Mouse (Mus musculus) liver, embryonic 16.5 days (tissue): ENCODE results near the gene Ppp5c. TPM values are rescaled to one million over a fixed set of nuclear protein-coding genes. Genes with fewer than 3 reads are reported as not detected.
"Not testable (repeated sequence)": the region's sequence is repeated elsewhere in the genome, so short reads cannot be mapped to it uniquely, and the experiment has no call there.

Experiments
- ATAC-seq: fragments of 200-750 bp; cut with Nextera tagmentation; 2 replicates; pipeline ENCODE4 v1.8.0; 2017; ENCODE audit warnings: low read depth, mild to moderate bottlenecking, moderate number of reproducible peaks, moderate library complexity
- H3K27ac ChIP-seq: fragments of 300-500 bp; sonication (generic); 2 replicates; pipeline ENCODE4 v1.5.1; 2014; ENCODE audit warnings: mild to moderate bottlenecking, low read length
- H3K27me3 ChIP-seq: fragments of 300-500 bp; sonication (generic); 2 replicates; pipeline ENCODE4 v1.6.1; 2014; ENCODE audit warnings: low read depth, low read length, mixed read lengths; ENCODE audit not compliant: control insufficient read depth, insufficient read depth
- H3K36me3 ChIP-seq: fragments of 300-500 bp; sonication (generic); 2 replicates; pipeline ENCODE4 v1.6.1; 2014; ENCODE audit warnings: mild to moderate bottlenecking; ENCODE audit not compliant: control insufficient read depth, insufficient read depth
- H3K4me1 ChIP-seq: fragments of 300-500 bp; sonication (generic); 2 replicates; pipeline ENCODE4 v1.6.1; 2014; ENCODE audit warnings: low read depth, low read length, mixed read lengths; ENCODE audit not compliant: control insufficient read depth
- H3K4me2 ChIP-seq: fragments of 300-500 bp; sonication (generic); 2 replicates; pipeline ENCODE4 v1.6.1; 2014; ENCODE audit warnings: low read depth, low read length, mixed read lengths
- H3K4me3 ChIP-seq: fragments of 300-500 bp; sonication (generic); 2 replicates; pipeline ENCODE4 v1.5.1; 2014; ENCODE audit warnings: low read depth, mild to moderate bottlenecking, low read length
- H3K9ac ChIP-seq: fragments of 300-500 bp; sonication (generic); 2 replicates; pipeline ENCODE4 v1.6.1; 2014; ENCODE audit warnings: low read depth, low read length
- H3K9me3 ChIP-seq: fragments of 300-500 bp; sonication (generic); replicated peaks from 2 replicates; pipeline ENCODE4 v1.6.1; 2016; ENCODE audit warnings: low read length; ENCODE audit not compliant: control insufficient read depth
- WGBS: fragments of 180-500 bp; shearing (Covaris S2); extraction: QIAGEN DNeasy Blood & Tissue Kit; methylation state at CpG from one replicate; pipeline ENCODE4 v1.1.7; 2014; ENCODE audit not compliant: insufficient replicate concordance; 5-methylcytosine and 5-hydroxymethylcytosine counted together
- polyA plus RNA-seq: library from polyadenylated mRNA; unstranded; fragments of >200 nt; fragmentation: Nextera tagmentation; extraction: Ambion mirVana; gene quantifications from 2 replicates; pipeline ENCODE4 v1.2.1, GENCODE M21; 2015

Gene Ppp5c
- 38.0 and 38.6 TPM in 2 replicates for polyA plus RNA-seq

- peaks cover 45% of the 10 kb centered on the region for H3K4me1 ChIP-seq
- peak within 1 kb of the TSS; percentile 89 for H3K4me3 ChIP-seq
- WGBS, result under 1% methylated on average over 56 of the region's 58 CpGs
- H3K27ac ChIP-seq, result peak within 1 kb of the TSS; percentile 88
- no peaks in the 10 kb centered on the region for H3K27me3 ChIP-seq
- H3K9ac ChIP-seq, result peak within 1 kb of the TSS; percentile 92
- peak; percentile 77 for ATAC-seq
- H3K9me3 ChIP-seq, result no peaks in the 10 kb centered on the region
- peak within 1 kb of the TSS; percentile 80 for H3K4me2 ChIP-seq
- peaks cover 9% of the 10 kb centered on the region for H3K36me3 ChIP-seq
Observed at GRCm38 (mm10) chr7:17027588-17028343, at the start of gene Ppp5c. Gene Ppp5c, minus strand, starts transcription at chr7:17027924.

- Histone ChIP-seq H3K36me3 (no peaks in the 10 kb centered on the region), H3K27ac (no peak overlapping the region), H3K9me3 (no peaks in the 10 kb centered on the region; the same call in 1 of the 2 replicates), H3K4me3 (no peak overlapping the region), H3K27me3 (no peaks in the 10 kb centered on the region), H3K9ac (no peak overlapping the region), H3K4me1 (peaks cover 7% of the 10 kb centered on the region), H3K4me2 (no peak overlapping the region)
- WGBS, result 71% methylated on average over 1 of the region's 1 CpGs
- ATAC-seq, result no peak
Observed at GRCm38 (mm10) chr7:17076542-17076941, 48.8 kb upstream of the Ppp5c start.

- Histone ChIP-seq H3K27ac (peak within 1 kb of the TSS; percentile 90), H3K27me3 (no peaks in the 10 kb centered on the region), H3K36me3 (no peaks in the 10 kb centered on the region), H3K4me2 (peak within 1 kb of the TSS; percentile 61), H3K9ac (peak within 1 kb of the TSS; percentile 57), H3K4me3 (peak within 1 kb of the TSS; percentile 32), H3K9me3 (no peaks in the 10 kb centered on the region; the same call in 1 of the 2 replicates), H3K4me1 (peaks cover 7% of the 10 kb centered on the region)
- WGBS, result 24% methylated on average over 23 of the region's 23 CpGs
- ATAC-seq, result peak; percentile 98
Observed at GRCm38 (mm10) chr7:17073904-17074615, 46.3 kb upstream of the Ppp5c start, which contains the start of gene Psg16. Gene Psg16, plus strand, starts transcription at chr7:17074040.

GRCm38 (mm10) chr7:17073513-17073903 is 45.8 kb upstream of the Ppp5c start:
- no peaks in the 10 kb centered on the region for H3K36me3 ChIP-seq

GRCm38 (mm10) chr7:17067651-17068050 is 39.9 kb upstream of the Ppp5c start:
- not testable (repeated sequence) for H3K4me3 ChIP-seq, H3K27me3 ChIP-seq, H3K9ac ChIP-seq, ATAC-seq, H3K4me2 ChIP-seq, H3K9me3 ChIP-seq, H3K36me3 ChIP-seq, H3K27ac ChIP-seq
- 50% methylated on average over 5 of the region's 5 CpGs for WGBS
- H3K4me1 ChIP-seq, result peaks cover 22% of the 10 kb centered on the region

More at GRCm38 (mm10) chr7:17073513-17073903, 45.8 kb upstream of the Ppp5c start:
- H3K9ac ChIP-seq, result no peak overlapping the region
- ATAC-seq, result no peak
- 49% methylated on average over 5 of the region's 5 CpGs for WGBS
- H3K27ac ChIP-seq, result peak overlapping the region; percentile 90; the same call in 1 of the 2 replicates
- no peak overlapping the region for H3K4me3 ChIP-seq
- H3K4me1 ChIP-seq, result peaks cover 7% of the 10 kb centered on the region
- no peaks in the 10 kb centered on the region for H3K27me3 ChIP-seq
- H3K9me3 ChIP-seq, result no peaks in the 10 kb centered on the region; the same call in 1 of the 2 replicates
- H3K4me2 ChIP-seq, result no peak overlapping the region

GRCm38 (mm10) chr7:17067000-17067399 is 39.3 kb upstream of the Ppp5c start:
- no peak overlapping the region for H3K4me3 ChIP-seq
- H3K9ac ChIP-seq, result no peak overlapping the region
- peaks cover 28% of the 10 kb centered on the region for H3K4me1 ChIP-seq
- H3K27me3 ChIP-seq, result no peaks in the 10 kb centered on the region
- H3K4me2 ChIP-seq, result no peak overlapping the region
- no peaks in the 10 kb centered on the region for H3K36me3 ChIP-seq
- ATAC-seq, result no peak
- H3K27ac ChIP-seq, result no peak overlapping the region
- no peaks in the 10 kb centered on the region for H3K9me3 ChIP-seq

GRCm38 (mm10) chr7:17066412-17066811 is 38.7 kb upstream of the Ppp5c start:
- Histone ChIP-seq H3K36me3 (no peaks in the 10 kb centered on the region), H3K4me1 (peaks cover 34% of the 10 kb centered on the region), H3K4me2 (no peak overlapping the region), H3K27ac (no peak overlapping the region), H3K9me3 (no peaks in the 10 kb centered on the region), H3K9ac (no peak overlapping the region), H3K27me3 (no peaks in the 10 kb centered on the region), H3K4me3 (no peak overlapping the region)
- no peak for ATAC-seq
- 2% methylated on average over 2 of the region's 2 CpGs for WGBS

- Histone ChIP-seq H3K9ac (no peak overlapping the region), H3K4me3 (no peak overlapping the region), H3K27me3 (no peaks in the 10 kb centered on the region), H3K9me3 (no peaks in the 10 kb centered on the region), H3K27ac (no peak overlapping the region), H3K4me1 (peaks cover 42% of the 10 kb centered on the region), H3K36me3 (no peaks in the 10 kb centered on the region), H3K4me2 (no peak overlapping the region)
- WGBS, result 51% methylated on average over 9 of the region's 9 CpGs
- no peak for ATAC-seq
Observed at GRCm38 (mm10) chr7:17065620-17066019, 37.9 kb upstream of the Ppp5c start.

- peak overlapping the region; percentile 48; the same call in 1 of the 2 replicates for H3K9ac ChIP-seq
- H3K27ac ChIP-seq, result peak overlapping the region; percentile 72
- H3K4me2 ChIP-seq, result peak overlapping the region; percentile 73
- peak; percentile 4 for ATAC-seq
- 6% methylated on average over 11 of the region's 11 CpGs for WGBS
- H3K4me3 ChIP-seq, result peak overlapping the region; percentile 62
- H3K27me3 ChIP-seq, result no peaks in the 10 kb centered on the region
- no peaks in the 10 kb centered on the region for H3K9me3 ChIP-seq
- H3K36me3 ChIP-seq, result no peaks in the 10 kb centered on the region
- peaks cover 68% of the 10 kb centered on the region for H3K4me1 ChIP-seq
Observed at GRCm38 (mm10) chr7:17062845-17063244, 35.1 kb upstream of the Ppp5c start.
